Mouse (Mus musculus) cerebellum, adult 2 months (tissue): Measurements from ENCODE around the gene A530016L24Rik. TPM values are rescaled to one million over a fixed set of nuclear protein-coding genes. Genes with fewer than 3 reads are reported as not detected.

Source experiments
- DNase-seq, 2 experiments: peaks; one replicate each; pipeline ENCODE4 v3.0.0; 2021
- H3K27ac ChIP-seq: fragments of 200-500 bp; 2 replicates; pipeline ENCODE4 v1.5.1; 2012; ENCODE audit warnings: low read length, control low read depth, inconsistent platforms; ENCODE audit not compliant: insufficient read depth
- H3K27me3 ChIP-seq: fragments of 200-500 bp; 2 replicates; pipeline ENCODE4 v1.6.1; 2012; ENCODE audit warnings: inconsistent platforms, mild to moderate bottlenecking, low read length, moderate library complexity; ENCODE audit not compliant: control insufficient read depth, insufficient read depth
- H3K4me1 ChIP-seq: fragments of 200-500 bp; 2 replicates; pipeline ENCODE4 v1.6.1; 2011; ENCODE audit warnings: low read length; ENCODE audit not compliant: control insufficient read depth, insufficient read depth
- H3K4me3 ChIP-seq: fragments of 200-500 bp; replicated peaks from 2 replicates; pipeline ENCODE3; 2011; ENCODE audit warnings: mild to moderate bottlenecking, low read depth, low read length, control low read depth; ENCODE audit not compliant: insufficient read depth
- CTCF ChIP-seq: fragments of 200-500 bp; IDR thresholded peaks from 2 replicates; pipeline ENCODE4 v1.5.1; 2011; ENCODE audit warnings: low read depth, mild to moderate bottlenecking, control low read depth, low read length, moderate library complexity, borderline replicate concordance; ENCODE audit not compliant: insufficient read depth
- POLR2A ChIP-seq: fragments of 200-500 bp; IDR thresholded peaks from 2 replicates; pipeline ENCODE4 v1.6.1; 2011; ENCODE audit warnings: low read length, control low read depth, borderline replicate concordance; ENCODE audit not compliant: insufficient read depth
- WGBS: fragments of 180-500 bp; shearing (Covaris S2); methylation state at CpG from one replicate; pipeline ENCODE4 v1.1.7; 2018; 5-methylcytosine and 5-hydroxymethylcytosine counted together
- polyA plus RNA-seq: library from polyadenylated mRNA; depleted of rRNA; stranded (reverse); fragments of >200 nt; gene quantifications from 2 replicates; pipeline ENCODE4 v1.2.3, GENCODE M21; 2012; rRNA removed

A530016L24Rik gene
- polyA plus RNA-seq, 1 experiment: 0.08 TPM

DNA sequence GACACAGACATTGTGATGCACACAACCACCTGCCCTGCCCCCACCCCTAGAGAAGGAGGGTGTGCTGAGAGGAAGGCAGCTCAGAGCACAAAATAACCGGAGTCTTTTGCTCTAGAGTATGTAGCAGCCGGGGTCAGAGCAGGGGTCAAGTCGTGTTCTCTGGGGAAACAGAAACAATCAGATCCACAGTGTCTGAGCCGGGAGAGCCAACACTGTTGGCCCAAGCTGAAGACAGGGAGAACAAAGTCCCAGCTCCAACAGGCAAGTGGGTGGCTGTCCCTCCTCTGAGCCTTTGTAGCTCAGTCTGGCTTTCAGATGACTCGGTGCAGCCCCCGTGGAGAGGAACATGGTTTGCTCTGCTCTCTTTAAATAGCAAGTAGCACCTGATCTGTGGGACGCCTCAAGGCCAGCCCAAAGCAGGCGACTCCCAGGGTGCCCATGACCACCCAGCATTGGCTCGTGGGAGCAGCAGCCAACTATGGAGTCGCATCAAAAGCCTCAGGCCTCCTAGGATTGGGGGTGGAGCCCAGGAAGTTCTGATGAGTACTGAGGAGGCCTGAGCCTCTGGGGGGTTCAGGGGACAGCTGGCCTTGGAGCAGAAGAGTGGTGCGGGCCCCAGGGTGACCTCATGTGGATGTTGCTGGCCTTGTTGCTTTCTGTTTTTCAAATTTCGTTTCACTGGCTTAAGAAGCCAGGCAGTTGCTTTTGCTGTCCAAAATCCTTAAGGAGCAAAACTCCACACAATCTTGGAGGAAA is 55.9 kb downstream of the A530016L24Rik start:
- WGBS: 53% methylated on average over 12 of the region's 12 CpGs
- TF ChIP-seq CTCF (no peak), POLR2A (no peak)
- H3K27ac ChIP-seq: no peak overlapping the region

GRCm38 (mm10) chr12:112546110-112546509 is 56.9 kb downstream of the A530016L24Rik start:
- H3K27me3 ChIP-seq: no peaks in the 10 kb centered on the region
- no peak overlapping the region for H3K4me3 ChIP-seq
- no peak overlapping the region for H3K27ac ChIP-seq
- no peak for DNase-seq
- WGBS: 90% methylated on average over 8 of the region's 8 CpGs
- TF ChIP-seq CTCF: no peak
- no peak for TF ChIP-seq POLR2A
- H3K4me1 ChIP-seq: no peaks in the 10 kb centered on the region

More for the DNA sequence above, 55.9 kb downstream of the A530016L24Rik start:
- no peaks in the 10 kb centered on the region for H3K4me1 ChIP-seq
- no peak for DNase-seq
- no peaks in the 10 kb centered on the region for H3K27me3 ChIP-seq
- H3K4me3 ChIP-seq: no peak overlapping the region

DNA sequence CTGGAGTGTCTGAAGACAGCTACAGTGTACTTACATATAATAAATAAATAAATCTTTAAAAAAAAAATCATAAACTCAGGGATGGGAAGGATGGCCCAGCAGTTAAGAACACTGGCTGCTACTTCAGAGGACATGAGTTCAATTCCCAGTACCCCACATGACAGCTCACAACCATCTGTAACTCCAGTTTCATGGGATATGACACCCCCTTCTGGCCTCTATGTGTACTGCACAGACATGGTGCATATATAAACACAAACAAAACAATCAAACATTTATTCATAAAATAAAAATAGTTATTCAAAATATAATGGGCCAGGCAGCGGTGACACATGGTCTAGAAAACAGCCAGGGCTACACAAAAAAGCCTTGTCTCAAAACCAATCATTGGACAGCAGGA is 60.0 kb downstream of the A530016L24Rik start:
- DNase-seq: no peak
- Histone ChIP-seq H3K4me3 (no peak overlapping the region), H3K27me3 (no peaks in the 10 kb centered on the region), H3K27ac (no peak overlapping the region), H3K4me1 (no peaks in the 10 kb centered on the region)
- no peak for TF ChIP-seq CTCF
- no peak for TF ChIP-seq POLR2A
- 98% methylated on average over 1 of the region's 1 CpGs for WGBS

Other genes starting within 250 kb of the A530016L24Rik start
- 51.7 and 71.0 TPM in 2 replicates for gene Tmem179, start 27.3 kb downstream of the A530016L24Rik start, polyA plus RNA-seq
- gene Inf2, start 99.3 kb downstream of the A530016L24Rik start, polyA plus RNA-seq: 34.9 and 41.8 TPM in 2 replicates
- 69.3 and 72.0 TPM in 2 replicates for gene Adssl1, start 130.6 kb downstream of the A530016L24Rik start, polyA plus RNA-seq
- 33.6 and 34.6 TPM in 2 replicates for gene Siva1, start 155.2 kb downstream of the A530016L24Rik start, polyA plus RNA-seq
- 163 and 177 TPM in 2 replicates for gene Akt1, start 185.4 kb downstream of the A530016L24Rik start, polyA plus RNA-seq
- gene Zbtb42, start 189.4 kb downstream of the A530016L24Rik start, polyA plus RNA-seq: 1.5 and 1.8 TPM in 2 replicates
- 102 and 107 TPM in 2 replicates for gene Cep170b, start 231.0 kb downstream of the A530016L24Rik start, polyA plus RNA-seq